Mouse (Mus musculus) liver, embryonic 12.5 days (tissue): ENCODE data around the gene Dera. TPM values are rescaled to one million over a fixed set of nuclear protein-coding genes. Genes with fewer than 3 reads are reported as not detected.

Experiments
- ATAC-seq: fragments of 200-750 bp; cut with Nextera tagmentation; 2 replicates; pipeline ENCODE4 v1.8.0; 2017; ENCODE audit warnings: moderate number of reproducible peaks, mild to moderate bottlenecking, moderate library complexity
- H3K27ac ChIP-seq: fragments of 300-500 bp; sonication (generic); 2 replicates; pipeline ENCODE4 v1.5.1; 2016; ENCODE audit warnings: mild to moderate bottlenecking
- H3K27me3 ChIP-seq: fragments of 300-500 bp; sonication (generic); replicated peaks from 2 replicates; pipeline ENCODE4 v1.6.1; 2016; ENCODE audit warnings: mild to moderate bottlenecking, moderate library complexity
- H3K36me3 ChIP-seq: fragments of 300-500 bp; sonication (generic); 2 replicates; pipeline ENCODE4 v1.6.1; 2016; ENCODE audit warnings: mild to moderate bottlenecking, moderate library complexity
- H3K4me1 ChIP-seq: fragments of 300-500 bp; sonication (generic); 2 replicates; pipeline ENCODE4 v1.6.1; 2016
- H3K4me2 ChIP-seq: fragments of 300-500 bp; sonication (generic); 2 replicates; pipeline ENCODE4 v1.6.1; 2016; ENCODE audit warnings: mild to moderate bottlenecking, moderate library complexity
- H3K4me3 ChIP-seq: fragments of 300-500 bp; sonication (generic); 2 replicates; pipeline ENCODE4 v1.5.1; 2016; ENCODE audit warnings: mild to moderate bottlenecking, moderate library complexity
- H3K9ac ChIP-seq: fragments of 300-500 bp; sonication (generic); 2 replicates; pipeline ENCODE4 v1.6.1; 2016; ENCODE audit warnings: mild to moderate bottlenecking, moderate library complexity
- H3K9me3 ChIP-seq: fragments of 300-500 bp; sonication (generic); replicated peaks from 2 replicates; pipeline ENCODE4 v1.6.1; 2016; ENCODE audit warnings: mild to moderate bottlenecking, moderate library complexity
- WGBS: fragments of 180-500 bp; shearing (Covaris S2); methylation state at CpG from one replicate; pipeline ENCODE4 v1.1.7; 2016; ENCODE audit not compliant: insufficient replicate concordance; 5-methylcytosine and 5-hydroxymethylcytosine counted together
- polyA plus RNA-seq: library from polyadenylated mRNA; unstranded; fragments of >200 nt; fragmentation: Nextera tagmentation; extraction: Ambion mirVana; gene quantifications from 2 replicates; pipeline ENCODE4 v1.2.1, GENCODE M21; 2016

The Dera gene
- polyA plus RNA-seq, 1 experiment from 2014 or later, result 63.6 TPM

DNA sequence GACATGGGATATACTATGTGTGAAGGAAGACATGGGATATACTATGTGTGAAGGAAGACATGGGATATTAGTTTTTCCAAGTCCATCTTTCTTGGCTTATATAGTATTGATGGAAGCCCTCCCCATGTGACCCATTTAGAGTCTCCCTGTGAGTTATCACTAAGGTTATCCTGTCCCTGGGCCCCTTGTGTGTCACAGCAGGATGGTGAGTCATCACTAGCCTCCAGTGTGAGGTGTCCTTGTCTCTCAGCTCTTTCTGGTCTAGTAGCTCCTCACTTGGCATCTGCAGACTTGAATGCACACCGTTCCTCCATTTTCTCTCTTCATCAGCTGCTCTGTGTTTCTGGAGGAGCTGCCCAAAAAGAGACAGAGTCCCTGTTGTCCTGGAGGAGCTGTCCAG is 59.7 kb downstream of the Dera start:
- Histone ChIP-seq H3K4me2 (no peak overlapping the region), H3K4me3 (no peak overlapping the region), H3K36me3 (0 out of 2 replicates have a peak, but pooled peaks cover 4% of the 10 kb centered on the region), H3K4me1 (no peaks in the 10 kb centered on the region), H3K27me3 (no peaks in the 10 kb centered on the region), H3K27ac (no peak overlapping the region), H3K9ac (no peak overlapping the region), H3K9me3 (no peaks in the 10 kb centered on the region)
- no peak for ATAC-seq
- 100% methylated on average over 1 of the region's 1 CpGs for WGBS

DNA sequence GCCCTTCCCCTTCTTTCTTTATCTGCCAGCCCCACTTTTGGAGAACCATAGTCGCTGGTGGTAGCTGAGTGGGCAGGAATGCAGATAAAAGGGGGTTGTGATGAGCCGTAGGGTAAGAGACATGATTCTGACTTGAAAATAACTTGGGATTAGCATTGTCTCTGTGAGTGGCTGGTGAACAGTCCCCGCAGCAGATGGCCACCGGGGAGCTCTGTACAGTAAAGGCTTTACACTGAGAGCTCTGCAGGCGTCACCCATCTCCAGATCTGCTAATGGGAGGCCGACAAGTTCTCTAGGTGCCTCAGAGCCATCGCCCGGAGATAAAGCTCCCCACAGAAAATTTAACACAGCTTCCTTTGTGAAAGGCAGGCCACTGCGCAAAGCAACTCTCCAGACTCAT is 62.2 kb downstream of the Dera start:
- WGBS, result 69% methylated on average over 9 of the region's 9 CpGs
- no peak overlapping the region for H3K9ac ChIP-seq
- no peaks in the 10 kb centered on the region for H3K27me3 ChIP-seq
- H3K4me3 ChIP-seq, result no peak overlapping the region
- no peaks in the 10 kb centered on the region for H3K4me1 ChIP-seq
- no peaks in the 10 kb centered on the region for H3K9me3 ChIP-seq
- H3K4me2 ChIP-seq, result no peak overlapping the region
- H3K27ac ChIP-seq, result no peak overlapping the region
- 0 out of 2 replicates have a peak, but pooled peaks cover 4% of the 10 kb centered on the region for H3K36me3 ChIP-seq
- no peak for ATAC-seq

DNA sequence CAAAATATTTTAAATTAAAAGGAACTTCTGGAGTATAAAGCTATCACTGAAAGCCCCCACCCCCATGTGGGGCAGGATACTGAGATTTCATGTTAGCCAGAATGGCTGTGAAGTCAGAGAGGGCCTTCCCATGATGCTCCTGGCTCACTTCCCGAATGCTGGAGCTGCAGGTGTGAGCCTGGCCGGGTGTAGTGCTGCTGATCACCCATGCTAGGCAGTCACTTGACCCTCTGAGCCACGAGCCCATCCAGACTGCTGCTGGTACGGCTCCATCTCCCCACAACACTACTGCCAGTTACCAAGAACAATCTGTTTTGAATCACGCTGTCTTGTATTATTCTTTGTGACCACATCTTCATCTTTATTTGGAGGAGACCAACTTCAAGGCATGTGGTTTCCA is 68.2 kb downstream of the Dera start:
- Histone ChIP-seq H3K9me3 (no peaks in the 10 kb centered on the region), H3K9ac (no peak overlapping the region), H3K4me2 (no peak overlapping the region), H3K36me3 (0 out of 2 replicates have a peak, but pooled peaks cover 4% of the 10 kb centered on the region), H3K27me3 (no peaks in the 10 kb centered on the region), H3K4me3 (no peak overlapping the region), H3K4me1 (no peaks in the 10 kb centered on the region), H3K27ac (no peak overlapping the region)
- no peak for ATAC-seq
- 75% methylated on average over 5 of the region's 5 CpGs for WGBS

DNA sequence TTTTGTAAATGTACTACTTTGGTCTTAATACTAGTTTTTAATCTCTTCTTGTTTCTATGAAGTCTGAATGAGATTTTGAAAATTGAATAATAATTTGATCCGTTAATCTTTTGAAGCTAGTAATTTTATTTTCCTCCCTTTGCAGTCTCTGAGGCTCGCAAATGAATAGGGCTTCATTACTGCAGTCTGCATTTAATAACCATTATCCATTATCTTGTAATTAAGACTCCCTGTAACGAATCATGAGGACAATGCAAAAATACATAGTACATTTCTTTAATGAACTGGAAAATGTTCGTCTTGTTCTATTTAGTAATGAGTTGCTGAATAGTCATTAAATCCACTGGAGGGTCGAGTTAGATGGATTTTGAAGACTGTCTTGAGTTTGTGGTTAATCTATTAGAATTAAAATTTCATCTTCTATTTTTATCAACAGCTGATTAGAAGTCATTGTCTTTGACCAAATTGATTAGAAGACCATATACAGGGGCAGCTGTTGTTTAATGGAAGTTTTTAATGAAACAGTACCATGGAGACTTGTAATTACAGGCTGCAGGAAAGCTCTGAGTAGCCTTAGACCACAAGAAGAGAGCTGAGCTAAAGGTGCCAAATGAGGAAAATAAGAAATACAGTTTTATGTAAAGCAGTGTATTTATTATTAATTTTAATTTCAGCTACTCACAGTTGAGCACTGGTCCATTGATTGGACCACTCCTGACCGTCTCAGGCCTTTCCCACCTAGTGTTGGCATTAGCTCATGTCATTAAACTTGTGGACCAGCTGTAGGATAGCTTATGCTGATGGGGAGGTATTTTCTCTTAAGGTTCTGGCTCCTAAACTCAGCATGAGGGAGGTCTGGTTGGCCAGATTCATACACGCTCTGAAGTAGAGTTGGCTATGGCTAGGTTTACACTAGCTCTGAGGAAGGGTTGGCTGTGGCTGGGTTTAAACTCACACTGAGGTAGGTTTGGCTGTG is 70.0 kb downstream of the Dera start:
- no peak overlapping the region for H3K4me3 ChIP-seq
- peaks cover 6% of the 10 kb centered on the region; the same call in 1 of the 2 replicates for H3K4me1 ChIP-seq
- no peaks in the 10 kb centered on the region for H3K27me3 ChIP-seq
- H3K9me3 ChIP-seq, result no peaks in the 10 kb centered on the region
- 71% methylated on average over 7 of the region's 7 CpGs for WGBS
- no peak for ATAC-seq
- no peak overlapping the region for H3K27ac ChIP-seq
- no peak overlapping the region for H3K9ac ChIP-seq
- H3K4me2 ChIP-seq, result no peak overlapping the region
- H3K36me3 ChIP-seq, result no peaks in the 10 kb centered on the region

DNA sequence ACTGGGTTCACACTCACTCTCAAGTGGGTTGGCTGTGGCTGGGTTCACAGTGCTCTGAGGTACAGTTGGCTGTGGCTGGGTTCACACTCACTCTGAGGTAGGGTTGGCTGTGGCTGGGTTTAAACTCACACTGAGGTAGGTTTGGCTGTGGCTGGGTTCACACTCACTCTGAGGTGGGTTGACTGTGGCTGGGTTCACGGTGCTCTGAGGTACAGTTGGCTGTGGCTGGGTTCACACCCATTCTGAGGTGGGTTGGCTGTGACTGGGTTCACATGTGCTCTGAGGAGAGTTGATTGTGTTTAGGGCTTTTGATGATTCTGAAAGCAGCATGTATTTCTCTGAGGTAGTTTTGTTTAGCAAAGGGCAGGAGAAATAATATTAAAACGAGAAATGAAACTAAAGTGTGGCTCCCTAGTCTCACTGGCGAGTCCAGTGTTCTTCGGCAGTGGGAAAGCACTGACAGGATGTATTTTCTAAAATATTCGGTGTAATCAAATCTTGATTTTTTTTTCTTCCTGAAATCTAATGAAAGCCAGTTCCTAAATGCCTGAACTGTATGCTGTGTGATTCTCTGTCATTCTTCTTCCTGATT is 70.8 kb downstream of the Dera start:
- Histone ChIP-seq H3K9me3 (no peaks in the 10 kb centered on the region), H3K4me3 (no peak overlapping the region), H3K4me1 (peaks cover 6% of the 10 kb centered on the region; the same call in 1 of the 2 replicates), H3K4me2 (no peak overlapping the region), H3K27ac (no peak overlapping the region), H3K27me3 (no peaks in the 10 kb centered on the region), H3K36me3 (0 out of 2 replicates have a peak, but pooled peaks cover 3% of the 10 kb centered on the region), H3K9ac (no peak overlapping the region)
- ATAC-seq, result no peak
- WGBS, result 78% methylated on average over 5 of the region's 5 CpGs

DNA sequence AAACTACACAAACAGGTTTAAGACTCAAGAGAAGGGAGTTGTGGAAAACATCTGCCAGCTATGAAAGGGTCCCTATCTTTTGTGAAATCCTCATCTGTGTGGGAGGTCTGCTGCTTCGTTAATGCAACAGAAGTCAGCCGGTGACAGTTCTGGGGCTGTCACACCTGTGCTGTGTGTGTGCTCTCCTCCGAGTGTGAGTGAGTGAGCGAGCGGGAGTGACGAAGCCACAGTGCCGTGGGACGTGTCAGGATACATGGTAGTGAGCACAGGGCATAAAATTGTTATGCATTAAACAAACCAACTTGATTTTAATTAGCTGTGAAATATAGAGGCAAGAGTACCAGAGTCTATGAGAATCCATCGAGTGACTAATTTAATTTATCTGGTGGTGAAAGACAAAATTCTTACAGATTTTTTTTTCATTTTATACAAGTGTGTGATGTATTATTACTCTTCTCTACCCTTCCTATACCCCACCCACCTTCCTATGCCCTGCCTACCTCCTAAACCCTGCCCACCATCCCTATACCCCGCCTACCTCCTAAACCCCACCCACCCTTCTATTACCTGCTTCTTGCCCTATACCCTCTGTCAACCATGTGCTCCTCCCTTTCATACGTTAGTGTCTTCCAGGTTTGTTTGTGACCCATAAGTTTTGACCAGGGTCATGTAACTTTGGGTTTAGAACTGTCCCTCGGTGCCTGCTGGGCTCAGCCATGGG is 74.9 kb downstream of the Dera start:
- Histone ChIP-seq H3K27me3 (no peaks in the 10 kb centered on the region), H3K4me2 (no peak overlapping the region), H3K4me1 (peaks cover 6% of the 10 kb centered on the region; the same call in 1 of the 2 replicates), H3K9me3 (no peaks in the 10 kb centered on the region), H3K36me3 (0 out of 2 replicates have a peak, but pooled peaks cover 11% of the 10 kb centered on the region), H3K4me3 (no peak overlapping the region), H3K27ac (no peak overlapping the region), H3K9ac (no peak overlapping the region)
- ATAC-seq, result 0 out of 2 replicates have a peak, but pooled peaks have one; percentile 58
- WGBS, result 78% methylated on average over 12 of the region's 12 CpGs

DNA sequence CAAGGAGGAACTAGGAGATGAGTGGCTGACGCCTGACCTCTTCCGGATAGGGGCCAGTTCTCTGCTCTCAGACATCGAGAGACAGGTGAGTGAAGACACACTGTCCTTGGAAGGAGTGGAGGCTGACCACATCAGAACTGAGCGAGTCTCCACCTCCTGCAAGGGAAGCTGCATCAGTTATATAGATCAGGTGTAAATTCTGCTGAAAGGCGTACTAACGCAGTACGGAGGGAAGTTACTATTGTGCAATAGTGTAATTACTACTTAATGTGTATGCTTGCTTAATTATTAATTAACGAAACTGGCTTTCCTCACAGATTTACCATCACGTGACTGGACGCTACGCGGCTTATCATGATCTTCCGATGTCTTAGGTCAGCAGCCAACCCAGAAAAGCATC is 82.5 kb downstream of the Dera start:
- Histone ChIP-seq H3K36me3 (no peaks in the 10 kb centered on the region), H3K9ac (no peak overlapping the region), H3K9me3 (no peaks in the 10 kb centered on the region), H3K27me3 (no peaks in the 10 kb centered on the region), H3K4me3 (no peak overlapping the region), H3K4me1 (no peaks in the 10 kb centered on the region), H3K4me2 (no peak overlapping the region), H3K27ac (no peak overlapping the region)
- 85% methylated on average over 13 of the region's 13 CpGs for WGBS
- no peak for ATAC-seq

- Histone ChIP-seq H3K9me3 (no peaks in the 10 kb centered on the region), H3K27ac (no peak overlapping the region), H3K36me3 (no peaks in the 10 kb centered on the region), H3K4me1 (no peaks in the 10 kb centered on the region), H3K4me3 (no peak overlapping the region), H3K27me3 (no peaks in the 10 kb centered on the region), H3K4me2 (no peak overlapping the region), H3K9ac (no peak overlapping the region)
- WGBS, result 65% methylated on average over 3 of the region's 3 CpGs
- ATAC-seq, result no peak
Observed at GRCm38 (mm10) chr6:137843337-137843736, 89.0 kb downstream of the Dera start.

DNA sequence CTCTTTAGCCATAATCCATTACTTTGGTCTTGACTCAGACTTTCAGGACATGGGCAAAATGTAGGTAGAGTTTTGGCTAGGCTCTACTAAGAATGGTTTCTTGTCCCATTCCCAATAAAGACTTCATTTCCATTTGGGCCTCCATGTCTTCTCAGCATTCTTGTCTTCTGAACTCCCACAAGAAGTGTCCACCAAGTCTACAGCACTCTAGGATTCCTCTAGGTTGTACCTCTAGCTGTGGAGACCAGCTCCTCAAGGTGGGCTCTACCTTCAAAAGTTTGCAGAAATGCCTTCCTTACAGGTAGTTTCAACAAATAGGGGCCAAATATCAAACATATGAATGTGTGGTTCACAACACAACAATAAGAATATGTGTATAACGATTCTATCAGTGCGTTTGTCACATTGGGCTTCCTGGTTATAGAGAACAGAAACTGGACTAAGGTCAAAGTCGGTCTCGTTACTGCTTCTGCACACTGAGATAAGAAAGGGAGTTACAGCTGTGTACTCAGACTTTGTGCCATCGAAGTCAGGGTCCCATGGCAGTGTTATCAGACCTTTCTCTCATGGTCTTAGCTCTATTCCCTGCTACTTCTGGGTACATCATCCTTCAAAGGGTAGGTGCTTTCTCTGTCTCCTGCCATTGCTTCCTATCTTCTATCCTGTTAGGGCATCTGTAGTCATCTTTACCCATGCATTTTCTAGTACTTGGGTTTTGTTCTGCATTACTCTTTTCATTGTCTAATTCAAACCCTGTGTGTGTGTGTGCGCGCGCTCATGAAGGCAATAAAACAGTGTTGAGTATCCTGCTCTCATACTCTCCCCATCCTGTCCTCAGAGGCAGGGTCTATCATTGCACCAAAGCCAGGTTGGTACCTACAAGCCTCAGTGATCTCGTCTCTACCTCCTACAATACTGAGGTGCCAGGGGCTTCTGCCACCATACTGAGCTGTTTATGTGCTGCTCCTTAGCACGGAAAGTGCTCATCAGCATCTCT is 103.2 kb downstream of the Dera start:
- WGBS, result 73% methylated on average over 10 of the region's 10 CpGs
- no peak for ATAC-seq

GRCm38 (mm10) chr6:137869903-137870580 is 115.7 kb downstream of the Dera start:
- H3K4me3 ChIP-seq, result no peak overlapping the region
- H3K4me1 ChIP-seq, result no peaks in the 10 kb centered on the region
- no peak for ATAC-seq
- H3K9me3 ChIP-seq, result no peaks in the 10 kb centered on the region
- no peak overlapping the region for H3K9ac ChIP-seq
- no peaks in the 10 kb centered on the region for H3K27me3 ChIP-seq
- no peak overlapping the region for H3K4me2 ChIP-seq
- 79% methylated on average over 7 of the region's 7 CpGs for WGBS
- no peaks in the 10 kb centered on the region for H3K36me3 ChIP-seq
- H3K27ac ChIP-seq, result no peak overlapping the region

More for the DNA sequence above, 103.2 kb downstream of the Dera start:
- Histone ChIP-seq H3K27ac (no peak overlapping the region), H3K4me1 (no peaks in the 10 kb centered on the region), H3K36me3 (no peaks in the 10 kb centered on the region), H3K9ac (no peak overlapping the region), H3K4me3 (no peak overlapping the region), H3K9me3 (peaks cover 12% of the 10 kb centered on the region; the same call in 1 of the 2 replicates), H3K4me2 (no peak overlapping the region), H3K27me3 (no peaks in the 10 kb centered on the region)
